Mouse (Mus musculus) lung, postnatal 0 days (tissue): ENCODE results near the gene Bola2. TPM values are rescaled to one million over a fixed set of nuclear protein-coding genes. Genes with fewer than 3 reads are reported as not detected.

ENCODE experiments used
- ATAC-seq: fragments of 200-750 bp; cut with Nextera tagmentation; 2 replicates; pipeline ENCODE4 v1.8.0; 2017; ENCODE audit warnings: moderate library complexity
- DNase-seq: peaks from one replicate; pipeline ENCODE4 v3.0.0-alpha.2; 2016; ENCODE audit warnings: low spot score
- H3K27ac ChIP-seq: fragments of 300-500 bp; sonication (generic); 2 replicates; pipeline ENCODE4 v1.5.1; 2014; ENCODE audit warnings: antibody characterized with exemption, mild to moderate bottlenecking, low read length, mixed read lengths
- H3K27me3 ChIP-seq: fragments of 300-500 bp; sonication (generic); replicated peaks from 2 replicates; pipeline ENCODE4 v1.6.1; 2014; ENCODE audit warnings: low read length, mixed read lengths; ENCODE audit not compliant: insufficient read depth
- H3K36me3 ChIP-seq: fragments of 300-500 bp; sonication (generic); 2 replicates; pipeline ENCODE4 v1.6.1; 2014; ENCODE audit warnings: low read length, mixed read lengths; ENCODE audit not compliant: insufficient read depth
- H3K4me1 ChIP-seq: fragments of 300-500 bp; sonication (generic); 2 replicates; pipeline ENCODE4 v1.6.1; 2014; ENCODE audit warnings: antibody characterized with exemption, low read depth, low read length, mixed read lengths; ENCODE audit not compliant: insufficient read depth
- H3K4me2 ChIP-seq: fragments of 300-500 bp; sonication (generic); replicated peaks from 2 replicates; pipeline ENCODE4 v1.6.1; 2014; ENCODE audit warnings: low read depth, mild to moderate bottlenecking, low read length, moderate library complexity, mixed read lengths
- H3K4me3 ChIP-seq: fragments of 300-500 bp; sonication (generic); 2 replicates; pipeline ENCODE4 v1.5.1; 2014; ENCODE audit warnings: low read depth, low read length
- H3K9ac ChIP-seq: fragments of 300-500 bp; sonication (generic); replicated peaks from 2 replicates; pipeline ENCODE4 v1.6.1; 2014; ENCODE audit warnings: low read depth, mild to moderate bottlenecking
- H3K9me3 ChIP-seq: fragments of 300-500 bp; sonication (generic); 2 replicates; pipeline ENCODE4 v1.6.1; 2016; ENCODE audit warnings: low read length, mixed read lengths
- CTCF ChIP-seq: IDR thresholded peaks from 2 replicates; pipeline ENCODE4 v1.5.1; 2016; ENCODE audit warnings: antibody characterized with exemption, mild to moderate bottlenecking
- EP300 ChIP-seq: IDR thresholded peaks from 2 replicates; pipeline ENCODE4 v1.6.1; 2016; ENCODE audit warnings: antibody characterized with exemption, mild to moderate bottlenecking, control low read depth
- WGBS: fragments of 180-500 bp; shearing (Covaris S2); extraction: QIAGEN DNeasy Blood & Tissue Kit; methylation state at CpG from one replicate; pipeline ENCODE4 v1.1.7; 2014; 5-methylcytosine and 5-hydroxymethylcytosine counted together
- polyA plus RNA-seq: library from polyadenylated mRNA; unstranded; fragments of >200 nt; fragmentation: Nextera tagmentation; extraction: Ambion mirVana; gene quantifications from 2 replicates; pipeline ENCODE4 v1.2.1, GENCODE M21; 2015

The Bola2 gene
- polyA plus RNA-seq, 1 experiment from 2014 or later = 77.4 TPM

DNA sequence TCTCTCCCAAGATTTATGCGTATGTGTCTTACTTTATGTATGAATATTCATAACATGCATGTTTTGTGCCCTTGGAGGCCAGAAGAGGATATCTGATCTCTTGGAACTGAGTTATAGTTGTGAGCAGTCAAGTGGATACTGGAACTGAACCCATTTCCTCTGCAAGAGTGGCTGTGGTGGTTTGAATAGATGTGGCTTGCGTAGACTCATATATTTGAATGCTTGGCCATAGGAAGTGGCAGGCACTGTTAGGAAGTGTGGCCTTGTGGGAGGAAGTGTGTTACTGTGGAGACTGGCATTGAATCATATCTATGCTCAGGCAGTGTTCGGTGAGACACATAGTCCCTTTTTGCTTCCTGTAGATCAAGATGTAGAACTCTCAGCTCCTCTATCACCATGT lies 39.5 kb upstream of the Bola2 start:
- ATAC-seq (peak; percentile 40; the same call in 1 of the 2 replicates), DNase-seq (peak; percentile 28)
- H3K27me3 ChIP-seq = no peaks in the 10 kb centered on the region
- H3K4me2 ChIP-seq = no peak overlapping the region
- WGBS = 79% methylated on average over 3 of the region's 3 CpGs
- no peak overlapping the region for H3K27ac ChIP-seq
- H3K9me3 ChIP-seq = no peaks in the 10 kb centered on the region
- H3K4me3 ChIP-seq = no peak overlapping the region
- TF ChIP-seq EP300 (no peak), CTCF (no peak)
- H3K36me3 ChIP-seq = no peaks in the 10 kb centered on the region
- no peak overlapping the region for H3K9ac ChIP-seq
- H3K4me1 ChIP-seq = no peaks in the 10 kb centered on the region

DNA sequence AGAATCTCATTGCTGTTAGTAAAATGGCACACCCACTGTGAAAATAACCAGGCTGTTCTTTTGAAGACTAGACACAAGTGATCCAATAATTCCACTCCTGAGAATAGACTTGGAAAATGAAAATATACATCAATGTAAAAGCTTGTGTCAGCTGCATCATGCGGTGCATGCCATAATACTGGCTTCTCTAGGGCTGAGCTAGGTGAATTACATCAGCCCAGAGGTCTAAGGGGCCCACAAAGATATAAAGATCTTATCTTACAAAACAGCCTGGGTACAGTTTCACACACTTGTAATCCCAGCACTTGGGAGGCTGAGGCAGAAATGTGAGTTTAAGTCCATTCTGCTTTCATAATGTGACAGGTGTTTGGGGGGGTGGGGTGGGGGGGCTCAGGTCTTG lies 37.7 kb upstream of the Bola2 start:
- 91% methylated on average over 1 of the region's 1 CpGs for WGBS
- TF ChIP-seq EP300 (no peak), CTCF (no peak)
- Histone ChIP-seq H3K36me3 (no peaks in the 10 kb centered on the region), H3K9me3 (no peaks in the 10 kb centered on the region), H3K4me1 (no peaks in the 10 kb centered on the region), H3K27ac (no peak overlapping the region), H3K4me2 (no peak overlapping the region), H3K4me3 (no peak overlapping the region), H3K9ac (no peak overlapping the region), H3K27me3 (no peaks in the 10 kb centered on the region)
- DNase-seq (no peak), ATAC-seq (no peak)

DNA sequence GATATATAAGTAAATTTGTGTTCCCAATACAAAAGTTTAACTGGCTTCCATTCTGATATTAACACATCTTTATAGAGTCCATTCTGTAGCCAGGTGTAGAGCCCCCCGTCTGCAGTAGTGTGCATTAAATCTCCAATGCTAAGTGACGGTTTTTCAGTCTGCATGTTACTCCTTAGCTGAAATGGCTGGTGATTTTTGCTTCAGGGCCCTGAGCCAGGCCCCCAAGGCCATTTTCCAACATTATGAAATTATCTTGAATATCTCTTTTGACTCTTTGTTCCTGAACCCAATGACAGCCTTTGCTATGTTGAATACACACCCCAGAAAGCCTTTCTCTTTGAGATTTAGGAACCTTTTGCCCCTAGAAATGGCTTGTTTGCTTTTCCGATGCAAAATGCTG lies 35.4 kb upstream of the Bola2 start:
- ATAC-seq = no peak
- TF ChIP-seq CTCF = no peak
- TF ChIP-seq EP300 = no peak

DNA sequence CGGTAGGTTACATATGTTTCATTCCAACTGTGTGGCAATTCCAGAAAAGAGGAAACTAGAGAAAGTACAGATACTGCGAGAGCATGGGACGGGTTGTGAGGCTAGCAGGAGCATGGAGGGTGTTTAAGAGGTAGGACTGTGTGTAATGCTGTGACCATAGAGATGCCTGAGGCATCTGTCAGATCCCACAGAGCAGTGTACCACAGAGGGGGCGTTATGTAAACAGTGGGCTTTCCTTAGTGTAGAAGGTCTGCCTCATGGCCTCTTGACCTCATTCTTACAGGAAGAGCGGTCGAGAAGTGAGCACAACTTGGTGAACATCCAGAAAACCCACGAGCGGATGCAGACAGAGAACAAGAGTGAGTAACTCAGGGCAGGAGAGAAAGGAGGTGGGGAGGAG lies 31.6 kb upstream of the Bola2 start:
- Histone ChIP-seq H3K9me3 (no peaks in the 10 kb centered on the region), H3K27ac (peak overlapping the region; percentile 35; the same call in 1 of the 2 replicates), H3K4me1 (peaks cover 5% of the 10 kb centered on the region; the same call in 1 of the 2 replicates), H3K36me3 (no peaks in the 10 kb centered on the region), H3K4me3 (no peak overlapping the region), H3K27me3 (no peaks in the 10 kb centered on the region), H3K4me2 (no peak overlapping the region), H3K9ac (no peak overlapping the region)
- TF ChIP-seq EP300 (no peak), CTCF (no peak)
- DNase-seq (peak; percentile 49), ATAC-seq (peak; percentile 81)
- 36% methylated on average over 8 of the region's 8 CpGs for WGBS

More for the DNA sequence above, 35.4 kb upstream of the Bola2 start:
- no peak for DNase-seq
- H3K9ac ChIP-seq = no peak overlapping the region
- no peak overlapping the region for H3K27ac ChIP-seq
- 92% methylated on average over 3 of the region's 3 CpGs for WGBS
- H3K4me3 ChIP-seq = no peak overlapping the region
- H3K27me3 ChIP-seq = no peaks in the 10 kb centered on the region
- peaks cover 5% of the 10 kb centered on the region; the same call in 1 of the 2 replicates for H3K4me1 ChIP-seq
- no peaks in the 10 kb centered on the region for H3K9me3 ChIP-seq
- no peak overlapping the region for H3K4me2 ChIP-seq
- no peaks in the 10 kb centered on the region for H3K36me3 ChIP-seq

DNA sequence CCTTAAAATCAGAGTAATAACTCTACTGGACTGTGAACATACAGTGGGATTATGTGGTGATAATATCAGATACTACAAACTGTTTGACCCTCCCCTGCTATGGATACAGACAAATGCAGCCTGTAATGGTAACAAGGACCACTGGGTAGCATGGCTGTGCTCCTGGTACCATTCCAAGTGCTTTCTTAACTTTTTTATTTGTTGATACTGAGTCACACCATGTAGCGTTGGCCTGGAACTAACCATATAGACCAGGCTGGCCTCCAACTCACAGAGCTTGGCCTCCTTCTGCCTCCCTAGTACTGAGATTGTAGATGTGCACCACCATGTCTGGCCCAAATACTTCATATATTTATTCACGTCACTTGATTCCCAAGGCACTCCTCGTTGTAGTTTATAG lies 29.9 kb upstream of the Bola2 start:
- Histone ChIP-seq H3K27me3 (no peaks in the 10 kb centered on the region), H3K4me1 (peaks cover 5% of the 10 kb centered on the region; the same call in 1 of the 2 replicates), H3K36me3 (no peaks in the 10 kb centered on the region), H3K9me3 (no peaks in the 10 kb centered on the region), H3K4me2 (no peak overlapping the region), H3K4me3 (no peak overlapping the region), H3K27ac (no peak overlapping the region), H3K9ac (no peak overlapping the region)
- TF ChIP-seq CTCF = no peak
- no peak for TF ChIP-seq EP300
- WGBS = 89% methylated on average over 3 of the region's 3 CpGs
- DNase-seq = no peak
- no peak for ATAC-seq

DNA sequence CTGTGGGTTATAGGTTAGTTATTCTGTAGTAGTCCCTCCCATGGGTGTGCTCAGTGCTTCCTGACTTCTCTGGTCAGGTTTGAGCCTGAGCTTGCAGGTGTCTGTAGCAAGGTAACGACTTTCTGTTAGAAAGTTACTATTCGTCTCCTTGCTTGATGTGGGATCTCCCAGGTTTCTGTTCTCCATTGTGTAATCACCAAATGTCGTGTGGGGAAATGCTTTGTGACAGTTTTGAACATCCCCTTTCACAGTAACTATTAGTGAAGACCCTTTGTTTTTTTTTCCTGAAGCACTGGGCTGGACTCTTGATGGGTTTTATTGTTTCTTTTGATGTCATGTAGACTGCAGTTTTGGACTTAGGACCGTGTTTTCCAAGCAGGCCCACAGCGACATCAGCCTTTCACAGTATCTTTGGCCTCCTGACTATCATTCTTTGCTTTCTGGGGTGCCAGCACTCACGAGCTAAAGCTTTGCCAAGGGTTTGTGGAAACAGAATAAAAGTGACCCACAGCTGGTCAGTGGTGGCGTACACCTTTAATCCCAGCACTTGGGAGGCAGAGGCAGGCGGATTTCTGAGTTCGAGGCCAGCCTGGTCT lies 27.6 kb upstream of the Bola2 start:
- H3K36me3 ChIP-seq = peaks cover 6% of the 10 kb centered on the region; the same call in 1 of the 2 replicates

More for the DNA sequence above, 27.6 kb upstream of the Bola2 start:
- Histone ChIP-seq H3K4me3 (no peak overlapping the region), H3K9me3 (no peaks in the 10 kb centered on the region), H3K4me1 (peaks cover 5% of the 10 kb centered on the region; the same call in 1 of the 2 replicates), H3K27ac (peak overlapping the region; percentile 81; the same call in 1 of the 2 replicates), H3K9ac (no peak overlapping the region), H3K27me3 (no peaks in the 10 kb centered on the region), H3K4me2 (no peak overlapping the region)
- 78% methylated on average over 9 of the region's 9 CpGs for WGBS
- TF ChIP-seq CTCF (no peak), EP300 (no peak)
- no peak for ATAC-seq
- DNase-seq = no peak
